Mouse (Mus musculus): ENCODE measurements around the gene Cxcr4.

The Cxcr4 gene

DNA sequence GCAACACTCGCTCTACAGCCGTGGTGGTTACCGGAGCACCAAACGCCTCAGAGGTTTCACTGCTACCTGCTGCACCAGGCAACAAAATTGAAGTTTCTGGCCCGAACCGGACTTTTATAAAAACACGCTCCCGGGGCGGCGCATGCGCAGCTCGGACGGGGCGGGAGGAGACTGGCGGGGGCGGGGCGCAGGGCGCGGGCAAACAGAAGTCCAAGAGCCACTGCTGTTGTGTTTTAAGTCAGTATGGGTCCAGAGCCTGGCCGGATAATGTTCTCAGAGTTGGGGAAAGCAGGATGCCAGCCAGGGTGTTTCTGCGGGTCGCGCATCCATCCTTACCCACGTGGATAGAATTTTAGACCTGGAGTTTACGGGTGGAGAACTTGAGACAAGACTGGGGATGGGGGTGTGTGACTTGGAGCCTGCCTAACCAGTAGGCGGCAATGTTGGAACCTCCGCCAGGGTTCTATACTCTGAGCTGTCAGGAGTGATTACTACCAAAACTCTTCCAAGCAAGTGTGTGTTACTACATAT lies at the start of gene Cxcr4:
Gene Cxcr4, minus strand, starts transcription at position 83 of the 531 bp plus-strand sequence.
- peak; percentile 76 to 90 for DNase-seq

- no peak for DNase-seq
These were observed 47.6 kb upstream of the Cxcr4 start for GRCm38 (mm10) chr1:128639707-128640107.

GRCm38 (mm10) chr1:128637230-128637740 lies 45.2 kb upstream of the Cxcr4 start:
- DNase-seq: no peak

GRCm38 (mm10) chr1:128636258-128637229 lies 44.5 kb upstream of the Cxcr4 start:
- no peak for DNase-seq

DNA sequence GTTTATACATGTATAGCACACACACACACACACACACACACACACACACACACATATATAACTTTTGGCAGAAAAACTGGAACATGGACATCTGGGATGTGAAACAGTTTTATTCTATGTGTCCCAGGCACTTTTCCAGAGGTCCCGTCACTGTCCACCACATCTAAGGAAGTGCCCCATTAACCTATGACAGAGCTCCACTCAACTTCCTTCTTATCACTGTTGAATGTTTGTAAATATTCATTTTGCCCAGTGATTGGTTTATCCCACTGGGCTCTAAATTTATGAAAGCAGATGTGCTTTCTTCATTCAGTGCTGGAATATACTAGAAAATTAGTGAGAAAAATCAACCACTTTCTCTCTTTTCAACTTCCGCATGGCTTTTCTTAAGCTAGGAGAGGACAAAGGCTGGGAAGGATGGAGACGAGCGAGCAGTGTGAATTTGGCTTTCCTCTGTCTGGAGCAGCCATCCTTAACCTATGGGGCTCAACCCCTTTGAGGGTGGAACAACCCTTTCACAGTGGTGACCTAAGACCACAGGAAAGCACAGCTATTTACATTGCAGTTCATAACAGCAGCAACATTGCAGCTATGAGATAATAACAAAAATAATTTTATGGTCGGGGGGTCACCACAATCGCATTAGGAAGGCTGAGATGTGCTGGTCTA lies 41.8 kb upstream of the Cxcr4 start:
- DNase-seq: peak in 1 of 2 experiments; percentile 30

DNA sequence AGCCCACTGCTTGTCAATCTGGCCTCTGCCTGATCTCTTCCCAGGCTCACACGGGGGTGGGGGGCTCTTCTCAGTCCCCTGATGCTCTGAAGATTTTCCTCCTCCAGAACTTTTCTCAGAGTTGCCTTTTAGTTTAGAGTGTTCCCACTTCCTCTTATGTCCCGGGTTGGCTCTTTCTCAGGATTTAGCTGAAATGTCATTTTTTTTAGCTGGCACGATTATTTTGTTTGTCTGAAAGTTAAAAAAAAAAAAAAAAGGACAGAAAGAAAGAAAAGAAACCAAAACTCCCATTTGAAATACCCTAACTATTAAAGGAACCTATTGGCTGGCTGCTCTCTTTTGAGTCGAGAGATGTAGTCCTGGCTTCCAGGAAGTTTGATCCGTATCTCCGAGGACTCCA lies 40.4 kb upstream of the Cxcr4 start:
- no peak for DNase-seq

GRCm38 (mm10) chr1:128626144-128626678 lies 34.1 kb upstream of the Cxcr4 start:
- no peak for DNase-seq

DNA sequence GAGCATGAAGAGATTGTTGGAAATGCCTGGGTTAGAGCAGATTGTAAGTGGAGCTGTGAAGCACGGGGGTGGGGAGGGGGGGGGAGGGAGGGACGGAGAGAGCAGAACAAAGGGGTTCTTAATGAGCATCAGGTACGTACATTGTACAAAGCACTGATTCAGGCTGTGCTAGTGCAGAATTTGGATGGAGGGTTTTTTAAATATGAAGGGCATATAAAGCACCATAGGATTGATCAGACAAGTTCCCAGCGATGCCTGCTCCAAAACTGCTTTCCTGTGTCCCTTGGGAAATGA lies 31.4 kb upstream of the Cxcr4 start:
- DNase-seq: no peak

DNA sequence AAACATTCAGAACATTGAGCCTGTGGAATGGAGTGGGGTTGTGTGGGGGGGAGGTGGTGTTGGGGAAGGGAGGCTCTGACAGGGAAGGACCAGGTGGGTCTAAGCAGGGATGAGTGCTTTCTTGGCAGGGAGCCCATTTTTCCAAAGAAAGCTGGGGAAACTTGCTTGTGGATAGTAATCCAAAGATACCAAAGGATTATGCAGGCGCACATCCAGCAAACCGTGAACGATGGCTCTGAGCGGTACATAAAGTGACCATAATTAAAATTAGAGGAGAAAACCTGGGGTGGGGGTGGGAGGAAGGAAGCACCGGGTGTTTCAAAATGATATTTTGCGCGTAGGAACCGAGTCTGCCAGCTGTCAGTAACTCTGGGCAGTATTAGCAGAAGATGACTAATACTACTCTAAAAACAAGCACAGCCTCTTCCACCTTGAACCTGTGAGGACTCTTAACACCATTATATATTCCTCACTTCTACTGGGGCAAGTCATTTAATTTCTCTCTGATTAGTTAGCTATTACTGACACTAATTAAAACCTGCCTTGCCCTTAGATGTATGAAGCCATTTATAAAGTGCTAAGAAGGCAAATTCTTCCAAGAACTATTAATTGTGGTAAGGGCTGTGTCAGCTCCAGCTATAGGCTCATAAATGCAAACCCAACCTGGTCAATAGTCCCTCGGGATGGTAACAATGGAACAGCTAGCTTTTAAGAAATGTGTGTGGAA lies 30.9 kb upstream of the Cxcr4 start:
- DNase-seq: no peak

- no peak for DNase-seq
These were observed 25.7 kb upstream of the Cxcr4 start for GRCm38 (mm10) chr1:128617654-128618310.

- DNase-seq: peak; percentile 32 to 52
These were observed 24.5 kb upstream of the Cxcr4 start for GRCm38 (mm10) chr1:128616586-128616985.

DNA sequence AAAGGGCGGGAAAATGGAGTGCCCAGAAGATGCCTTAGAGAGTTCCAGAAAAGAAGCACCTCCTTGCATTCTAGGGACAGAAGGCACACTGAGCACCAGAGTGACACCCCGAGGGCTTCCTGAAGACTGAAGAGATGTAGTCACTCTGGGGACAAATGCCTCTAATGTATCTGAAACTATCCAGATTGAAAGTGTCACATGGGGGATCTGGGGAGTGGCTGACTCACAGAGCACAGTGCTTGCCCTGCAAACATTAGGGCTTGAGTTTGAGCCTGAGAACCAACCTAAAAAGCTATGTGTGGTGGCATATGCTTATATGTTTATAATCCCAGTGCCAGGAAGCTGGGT lies 23.3 kb upstream of the Cxcr4 start:
- peak; percentile 6 for DNase-seq

DNA sequence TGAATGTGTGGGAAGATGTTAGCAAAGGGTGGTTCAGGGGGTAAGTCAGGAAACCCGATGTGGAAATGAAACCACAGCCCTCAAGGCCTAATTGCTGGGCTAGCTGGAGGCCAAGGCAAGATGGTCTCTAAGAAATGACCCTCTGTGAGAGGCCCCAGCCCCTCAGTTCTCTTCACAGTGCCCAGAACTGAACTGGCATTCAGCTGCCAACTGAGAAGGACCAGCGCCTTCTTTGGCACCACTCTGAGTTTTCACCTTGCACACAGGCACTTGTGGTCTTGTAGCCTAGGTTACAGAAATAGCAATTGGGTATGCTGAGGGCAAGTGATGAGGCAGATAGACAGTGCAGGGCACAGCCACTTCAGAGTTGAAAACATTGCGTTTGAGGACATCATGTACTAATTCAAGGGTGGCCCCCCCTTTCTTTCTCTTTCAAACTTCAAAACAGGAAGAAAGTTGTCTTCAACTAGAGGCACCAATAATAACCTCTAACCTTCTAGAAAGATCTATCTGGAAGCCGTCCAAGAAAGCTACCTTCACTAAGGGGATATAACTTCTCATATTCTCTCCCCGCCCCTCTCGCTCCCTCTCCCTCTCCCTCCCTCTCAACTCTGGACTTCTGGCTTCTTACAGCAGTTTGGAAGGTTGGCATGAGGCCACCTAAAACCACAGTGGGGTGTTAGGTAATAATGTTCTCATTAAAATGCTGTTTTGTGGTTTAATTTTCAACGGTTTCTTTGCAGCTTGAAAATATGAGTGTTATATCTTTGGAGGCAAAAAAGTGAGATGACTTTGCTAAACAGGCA lies 22.8 kb upstream of the Cxcr4 start:
- peak; percentile 62 to 70 for DNase-seq

DNA sequence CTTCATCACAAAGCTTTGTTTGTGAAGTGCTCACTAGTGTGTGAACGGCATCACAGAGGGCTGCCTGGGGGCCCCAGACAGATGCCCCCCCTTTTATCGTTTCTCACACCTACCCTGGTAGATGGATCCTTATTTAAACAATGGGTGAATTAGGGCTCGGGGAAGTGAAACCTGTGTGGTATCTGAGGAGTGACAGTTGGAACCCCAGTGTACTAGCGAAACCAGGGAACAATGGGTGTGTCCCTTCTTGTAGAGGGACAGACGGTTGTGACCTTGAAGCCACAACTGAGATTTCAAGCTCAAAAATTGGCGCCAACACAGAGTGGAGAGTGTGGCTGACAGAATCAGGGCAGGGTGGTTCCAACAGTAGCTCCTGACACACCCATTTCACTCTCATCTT lies 16.0 kb upstream of the Cxcr4 start:
- DNase-seq: no peak

DNA sequence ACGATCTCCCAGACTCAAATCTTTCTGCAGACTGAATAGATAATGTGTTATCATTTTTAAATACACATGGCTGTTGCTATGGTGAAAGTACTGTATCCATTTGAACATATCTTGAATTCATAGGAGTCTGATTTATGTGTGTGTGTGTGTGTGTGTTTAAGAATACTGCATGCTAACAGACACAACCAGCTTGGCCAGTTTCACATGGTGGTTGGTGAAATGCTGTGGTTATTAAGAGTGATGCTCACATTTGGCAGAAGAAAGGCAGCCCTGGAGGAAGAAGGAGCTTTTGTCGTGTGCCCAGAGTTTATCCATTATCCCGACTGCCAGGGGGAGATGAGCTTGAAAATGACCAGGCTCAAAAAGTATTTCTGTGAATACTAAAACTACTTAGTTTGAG lies 15.3 kb upstream of the Cxcr4 start:
- DNase-seq: no peak

DNA sequence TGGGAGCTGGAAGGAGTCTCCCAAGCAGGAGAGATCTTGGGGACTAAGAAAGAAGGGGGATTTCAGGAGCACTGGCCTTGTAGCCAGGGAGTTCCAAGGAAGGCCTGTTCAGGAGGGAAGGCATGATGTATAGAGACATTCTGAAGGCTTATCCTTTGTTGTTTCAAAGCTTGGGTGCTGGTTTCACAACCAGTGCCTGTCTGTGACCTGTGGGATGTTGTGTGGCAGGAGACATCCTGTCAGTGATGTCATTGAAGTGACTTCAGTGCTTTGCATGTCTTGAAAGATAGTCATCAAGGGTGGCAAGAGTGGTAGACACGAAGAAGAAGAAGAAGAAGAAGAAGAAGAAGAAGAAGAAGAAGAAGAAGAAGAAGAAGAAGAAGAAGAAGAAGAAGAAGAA lies 13.7 kb upstream of the Cxcr4 start:
- DNase-seq: no peak

- no peak for DNase-seq
These were observed 10.7 kb upstream of the Cxcr4 start for GRCm38 (mm10) chr1:128602688-128603385.

DNA sequence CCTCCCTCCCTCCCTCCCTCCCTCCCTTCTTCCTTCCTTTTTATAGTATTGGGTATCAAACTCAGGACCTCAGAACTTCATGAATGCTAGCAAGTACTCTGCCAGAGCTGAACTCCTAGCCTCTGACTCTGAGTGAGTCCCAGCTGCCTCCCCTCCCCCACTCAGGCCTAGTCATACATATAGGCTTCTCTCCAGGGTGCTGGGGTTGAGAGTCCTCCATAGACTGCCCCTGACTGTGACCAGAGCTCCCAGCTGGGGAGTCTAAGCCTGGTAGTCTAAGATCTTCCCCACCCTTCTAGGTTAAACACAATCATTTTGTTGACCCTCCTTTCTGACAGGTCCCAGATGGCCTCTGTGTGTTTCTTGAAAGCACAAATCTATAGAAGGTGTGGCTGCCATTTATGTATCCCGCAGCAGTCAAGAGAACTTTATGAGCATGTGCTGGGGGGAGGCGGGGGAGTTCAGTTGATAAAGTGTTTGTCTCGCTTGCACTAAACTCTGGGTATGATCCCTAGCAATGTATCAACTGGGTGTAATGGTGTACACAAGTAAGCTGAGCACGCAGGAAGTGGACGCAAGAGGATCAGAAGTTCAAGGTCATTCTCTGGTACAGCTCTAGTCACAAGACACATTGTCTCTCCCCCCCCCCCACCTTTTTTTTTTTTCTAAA lies 10.1 kb upstream of the Cxcr4 start:
- DNase-seq: no peak

- DNase-seq: no peak
These were observed 9.2 kb upstream of the Cxcr4 start for GRCm38 (mm10) chr1:128601307-128601706.

GRCm38 (mm10) chr1:128600549-128600948 lies 8.5 kb upstream of the Cxcr4 start:
- DNase-seq: no peak

Data from kidney, postnatal 36 days (tissue).